Mouse (Mus musculus) MEL (cell line): ENCODE measurements around the gene Zfp715. TPM values are rescaled to one million over a fixed set of nuclear protein-coding genes. Genes with fewer than 3 reads are reported as not detected.

Experiments used
- DNase-seq: peaks from one replicate; pipeline ENCODE4 v3.0.0; 2011; ENCODE audit warnings: low read depth, low spot score
- H3K27ac ChIP-seq: 2 replicates; pipeline ENCODE4 v1.5.1; 2012; ENCODE audit warnings: low read depth, mild to moderate bottlenecking, control low read depth, low read length, moderate library complexity; ENCODE audit not compliant: control insufficient read depth
- H3K27me3 ChIP-seq, 2 experiments: fragments of 150-350 bp in 1 of 2; sonication (generic) in 1 of 2; 2 replicates each; pipeline ENCODE4 v1.6.1; 2012; ENCODE audit warnings: low read length in 2 of 2, mild to moderate bottlenecking in 2 of 2, improper control_type of control experiment in 1 of 2, moderate library complexity in 1 of 2; ENCODE audit not compliant: insufficient read depth in 2 of 2, control insufficient read depth in 1 of 2
- H3K36me3 ChIP-seq, 2 experiments: 2 replicates each; pipeline ENCODE4 v1.6.1; 2012 to 2014; ENCODE audit warnings: low read length in 2 of 2, improper control_type of control experiment in 1 of 2, inconsistent platforms in 1 of 2, mild to moderate bottlenecking in 1 of 2; ENCODE audit not compliant: insufficient read depth in 2 of 2, control insufficient read depth in 1 of 2
- H3K4me1 ChIP-seq, 2 experiments: fragments of 150-350 bp in 1 of 2; sonication (generic) in 1 of 2; 2 replicates each; pipeline ENCODE4 v1.6.1; 2012; ENCODE audit warnings: low read length in 2 of 2, improper control_type of control experiment in 1 of 2, mild to moderate bottlenecking in 1 of 2; ENCODE audit not compliant: insufficient read depth in 2 of 2, control insufficient read depth in 1 of 2
- H3K4me3 ChIP-seq, 2 experiments: fragments of 150-350 bp in 1 of 2; sonication (generic) in 1 of 2; 2 replicates each; pipeline ENCODE4 v1.5.1; 2012; ENCODE audit warnings: low read depth in 2 of 2, low read length in 2 of 2, mild to moderate bottlenecking in 2 of 2, moderate library complexity in 2 of 2, control low read depth in 1 of 2, improper control_type of control experiment in 1 of 2; ENCODE audit not compliant: control insufficient read depth in 1 of 2, insufficient read depth in 1 of 2
- H3K79me2 ChIP-seq: 2 replicates; pipeline ENCODE4 v1.6.1; 2012; ENCODE audit warnings: mild to moderate bottlenecking, low read length, moderate library complexity; ENCODE audit not compliant: control insufficient read depth, poor library complexity, insufficient read depth
- H3K9ac ChIP-seq: 2 replicates; pipeline ENCODE4 v1.6.1; 2012; ENCODE audit warnings: low read depth, mild to moderate bottlenecking, control low read depth, low read length, moderate library complexity; ENCODE audit not compliant: control insufficient read depth, poor library complexity, severe bottlenecking
- H3K9me3 ChIP-seq: fragments of 150-350 bp; sonication (generic); replicated peaks from 2 replicates; pipeline ENCODE4 v1.6.1; 2012; ENCODE audit warnings: mild to moderate bottlenecking, low read length, improper control_type of control experiment, moderate library complexity; ENCODE audit not compliant: insufficient read depth
- CHD1 ChIP-seq: IDR thresholded peaks from 2 replicates; pipeline ENCODE4 v1.6.1; 2012; ENCODE audit warnings: low read depth, mild to moderate bottlenecking, inconsistent platforms, low read length, improper control_type of control experiment
- CHD2 ChIP-seq: IDR thresholded peaks from 2 replicates; pipeline ENCODE4 v1.6.1; 2011; ENCODE audit warnings: low read length, improper control_type of control experiment
- CTCF ChIP-seq, 3 experiments: IDR thresholded peaks in 2 of 3; conservative IDR thresholded peaks in 1 of 3; 2 replicates each; pipeline ENCODE4 v1.5.1; 2011 to 2012; ENCODE audit warnings: low read length in 3 of 3, low read depth in 2 of 3, mild to moderate bottlenecking in 2 of 3, improper control_type of control experiment in 1 of 3, inconsistent platforms in 1 of 3, mixed read lengths in 1 of 3, moderate library complexity in 1 of 3; ENCODE audit not compliant: control insufficient read depth in 1 of 3, insufficient read depth in 1 of 3, poor library complexity in 1 of 3, severe bottlenecking in 1 of 3
- GABPA ChIP-seq: IDR thresholded peaks from 2 replicates; pipeline ENCODE4 v1.6.1; 2012; ENCODE audit warnings: low read depth, mild to moderate bottlenecking, inconsistent platforms, low read length, improper control_type of control experiment, moderate library complexity
- GATA1 ChIP-seq: IDR thresholded peaks from 2 replicates; pipeline ENCODE4 v1.6.1; 2011; ENCODE audit warnings: low read depth, low read length, improper control_type of control experiment
- HCFC1 ChIP-seq: IDR thresholded peaks from 2 replicates; pipeline ENCODE4 v1.6.1; 2012; ENCODE audit warnings: low read depth, mild to moderate bottlenecking, inconsistent platforms, low read length, improper control_type of control experiment, moderate library complexity
- KAT2A ChIP-seq: conservative IDR thresholded peaks from 2 replicates; pipeline ENCODE4 v1.6.1; 2012; ENCODE audit warnings: low read depth, low read length, improper control_type of control experiment, inconsistent platforms
- MAFK ChIP-seq: IDR thresholded peaks from 2 replicates; pipeline ENCODE4 v1.6.1; 2011; ENCODE audit warnings: low read depth, mild to moderate bottlenecking, low read length, improper control_type of control experiment, borderline replicate concordance
- MEF2A ChIP-seq: IDR thresholded peaks from 2 replicates; pipeline ENCODE4 v1.6.1; 2014; ENCODE audit warnings: low read depth, mild to moderate bottlenecking, inconsistent platforms, low read length, improper control_type of control experiment; ENCODE audit not compliant: poor library complexity, insufficient replicate concordance, severe bottlenecking; ENCODE audit errors: extremely low read depth
- MXI1 ChIP-seq: IDR thresholded peaks from 2 replicates; pipeline ENCODE4 v1.6.1; 2011; ENCODE audit warnings: mild to moderate bottlenecking, low read depth, low read length, improper control_type of control experiment
- POLR2A ChIP-seq, 2 experiments: IDR thresholded peaks; 2 replicates each; pipeline ENCODE4 v1.6.1; 2011 to 2012; ENCODE audit warnings: low read length in 2 of 2, mild to moderate bottlenecking in 2 of 2, control low read depth in 1 of 2, improper control_type of control experiment in 1 of 2, low read depth in 1 of 2, moderate library complexity in 1 of 2; ENCODE audit not compliant: control insufficient read depth in 1 of 2, insufficient read depth in 1 of 2, poor library complexity in 1 of 2
- POLR2AphosphoS2 ChIP-seq: IDR thresholded peaks from 2 replicates; pipeline ENCODE4 v1.6.1; 2011; ENCODE audit warnings: low read length, improper control_type of control experiment
- RCOR1 ChIP-seq: IDR thresholded peaks from 2 replicates; pipeline ENCODE4 v1.6.1; 2012; ENCODE audit warnings: low read depth, mild to moderate bottlenecking, inconsistent platforms, low read length, improper control_type of control experiment
- SMC3 ChIP-seq: IDR thresholded peaks from 2 replicates; pipeline ENCODE4 v1.6.1; 2011; ENCODE audit warnings: low read depth, low read length, improper control_type of control experiment
- TAL1 ChIP-seq: IDR thresholded peaks from 2 replicates; pipeline ENCODE4 v1.6.1; 2012; ENCODE audit warnings: mild to moderate bottlenecking, inconsistent platforms, low read length, moderate library complexity, mixed read lengths
- TBP ChIP-seq: IDR thresholded peaks from 2 replicates; pipeline ENCODE4 v1.8.0; 2011; ENCODE audit warnings: low read depth, low read length, improper control_type of control experiment
- USF1 ChIP-seq: IDR thresholded peaks from 2 replicates; pipeline ENCODE4 v1.6.1; 2014; ENCODE audit warnings: low read depth, mild to moderate bottlenecking, inconsistent platforms, low read length, improper control_type of control experiment, moderate library complexity
- USF2 ChIP-seq, 2 experiments: IDR thresholded peaks; 2 replicates each; pipeline ENCODE4 v1.6.1; 2011 to 2012; ENCODE audit warnings: improper control_type of control experiment in 2 of 2, low read length in 2 of 2, borderline replicate concordance in 1 of 2, inconsistent platforms in 1 of 2, low read depth in 1 of 2, mild to moderate bottlenecking in 1 of 2; ENCODE audit not compliant: insufficient read depth in 1 of 2
- ZC3H11A ChIP-seq: IDR thresholded peaks from 2 replicates; pipeline ENCODE4 v1.6.1; 2012; ENCODE audit warnings: low read depth, mild to moderate bottlenecking, inconsistent platforms, low read length, improper control_type of control experiment
- ZMIZ1 ChIP-seq: IDR thresholded peaks from 2 replicates; pipeline ENCODE4 v1.6.1; 2012; ENCODE audit warnings: low read depth, mild to moderate bottlenecking, inconsistent platforms, low read length, improper control_type of control experiment, moderate library complexity
- polyA plus RNA-seq, 2 experiments: library from polyadenylated mRNA; stranded (reverse) in 1 of 2; unstranded in 1 of 2; fragments of >175 nt in 1 of 2; fragments of >200 nt in 1 of 2; gene quantifications; 2 replicates each; pipeline versions ENCODE4 v1.2.1 to v1.2.4; 2012; ENCODE audit warnings: low replicate concordance in 2 of 2, low read depth in 1 of 2; ENCODE audit not compliant: insufficient read length in 2 of 2, insufficient read depth in 1 of 2, missing spikeins in 1 of 2
- total RNA-seq: library from RNA; depleted of rRNA; stranded (reverse); fragments of 300-350 nt; gene quantifications from 2 replicates; pipeline ENCODE4 v1.2.3, GENCODE M21; 2012

The Zfp715 gene
- total and polyA plus RNA-seq, 3 experiments, result 8.3 to 11.7 TPM; not detected in 1

- TF ChIP-seq TAL1, result no peak
- no peak for TF ChIP-seq ZC3H11A
- no peak for TF ChIP-seq MXI1
- no peak for TF ChIP-seq MEF2A
- no peak for TF ChIP-seq MAFK
- TF ChIP-seq POLR2A (IDR thresholded peaks at IDR 0.05; ENCODE audit: control insufficient read depth in 1 of 2, insufficient read depth in 1 of 2, low read depth in 1 of 2, low read length in 2 of 2, poor library complexity in 1 of 2), result no peak
- TF ChIP-seq SMC3, result no peak
- no peak for TF ChIP-seq CTCF (IDR thresholded peaks at IDR 0.05 in 2 of 3, conservative IDR thresholded peaks at IDR 0.05 in 1 of 3; ENCODE audit: control insufficient read depth in 1 of 3, insufficient read depth in 1 of 3, low read depth in 2 of 3, low read length in 3 of 3, poor library complexity in 1 of 3, severe bottlenecking in 1 of 3)
- TF ChIP-seq ZMIZ1, result no peak
- no peak for TF ChIP-seq USF1
- TF ChIP-seq CHD2, result no peak
- no peak for TF ChIP-seq KAT2A
- no peak for TF ChIP-seq POLR2AphosphoS2
- no peak for TF ChIP-seq TBP
- no peaks in the 10 kb centered on the region; a peak in 1 of 4 replicates for H3K27me3 ChIP-seq
- no peak overlapping the region for H3K4me3 ChIP-seq
- no peak overlapping the region for H3K9ac ChIP-seq
- no peak overlapping the region for H3K27ac ChIP-seq
- no peaks in the 10 kb centered on the region for H3K9me3 ChIP-seq
- DNase-seq, result no peak
- H3K4me1 ChIP-seq, result no peaks in the 10 kb centered on the region
- no peaks in the 10 kb centered on the region for H3K36me3 ChIP-seq
- H3K79me2 ChIP-seq, result no peaks in the 10 kb centered on the region
Observed at GRCm38 (mm10) chr7:43328101-43328500, 15.0 kb upstream of the Zfp715 start.

GRCm38 (mm10) chr7:43326223-43326780 is 13.2 kb upstream of the Zfp715 start:
- no peak overlapping the region for H3K27ac ChIP-seq
- no peaks in the 10 kb centered on the region for H3K36me3 ChIP-seq
- TF ChIP-seq CHD1 (no peak), MAFK (no peak), HCFC1 (no peak), ZMIZ1 (no peak), USF2 (IDR thresholded peaks at IDR 0.05; ENCODE audit: borderline replicate concordance in 1 of 2, insufficient read depth in 1 of 2, low read depth in 1 of 2, low read length in 2 of 2) (no peak), GABPA (no peak), RCOR1 (no peak), GATA1 (no peak), MXI1 (no peak)
- DNase-seq, result no peak
- H3K4me1 ChIP-seq, result no peaks in the 10 kb centered on the region
- H3K27me3 ChIP-seq, result peaks cover 0 to 2% of the 10 kb centered on the region in 2 experiments; a peak in 1 of 4 replicates
- H3K79me2 ChIP-seq, result no peaks in the 10 kb centered on the region
- H3K9me3 ChIP-seq, result no peaks in the 10 kb centered on the region
- H3K9ac ChIP-seq, result no peak overlapping the region
- H3K4me3 ChIP-seq, result no peak overlapping the region
